Mouse (Mus musculus) kidney, adult 18-20 months (tissue): ENCODE results near the gene Vps29.

ENCODE experiments used
- DNase-seq: peaks from one replicate; pipeline ENCODE4 v3.0.0; 2021

Vps29 gene

GRCm38 (mm10) chr5:122400628-122401302, 46.6 kb downstream of the Vps29 start:
- peak; percentile 62 for DNase-seq

GRCm38 (mm10) chr5:122401303-122401640, 47.1 kb downstream of the Vps29 start:
- peak; percentile 79 for DNase-seq

- DNase-seq = no peak
Measured at GRCm38 (mm10) chr5:122402160-122402559, 48.0 kb downstream of the Vps29 start.

- no peak for DNase-seq
Measured at GRCm38 (mm10) chr5:122402772-122403171, 48.6 kb downstream of the Vps29 start.

GRCm38 (mm10) chr5:122403362-122403761, 49.2 kb downstream of the Vps29 start:
- no peak for DNase-seq

DNA sequence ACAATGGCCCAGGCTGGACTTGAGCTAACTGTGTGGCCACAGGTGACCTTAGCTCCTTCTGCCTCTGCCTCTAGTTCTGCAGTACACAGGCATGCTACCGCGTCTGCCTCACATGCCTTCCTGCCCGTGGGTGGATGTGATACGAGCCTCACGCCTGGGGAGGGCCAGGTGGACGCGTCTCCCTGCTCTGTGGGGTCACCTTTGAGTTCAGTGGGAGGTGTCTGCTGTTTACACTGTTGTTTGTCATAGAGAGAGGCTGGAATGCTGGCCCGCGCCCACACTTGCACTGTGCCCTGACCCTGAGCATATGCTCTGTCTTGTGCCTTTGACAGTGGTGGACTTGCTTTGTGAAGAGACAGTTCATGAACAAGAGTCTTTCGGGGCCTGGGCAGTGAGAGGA, 51.4 kb downstream of the Vps29 start:
- DNase-seq = no peak

GRCm38 (mm10) chr5:122409692-122410645, 55.8 kb downstream of the Vps29 start:
- no peak for DNase-seq

GRCm38 (mm10) chr5:122411892-122412291, 57.7 kb downstream of the Vps29 start:
- DNase-seq = no peak

DNA sequence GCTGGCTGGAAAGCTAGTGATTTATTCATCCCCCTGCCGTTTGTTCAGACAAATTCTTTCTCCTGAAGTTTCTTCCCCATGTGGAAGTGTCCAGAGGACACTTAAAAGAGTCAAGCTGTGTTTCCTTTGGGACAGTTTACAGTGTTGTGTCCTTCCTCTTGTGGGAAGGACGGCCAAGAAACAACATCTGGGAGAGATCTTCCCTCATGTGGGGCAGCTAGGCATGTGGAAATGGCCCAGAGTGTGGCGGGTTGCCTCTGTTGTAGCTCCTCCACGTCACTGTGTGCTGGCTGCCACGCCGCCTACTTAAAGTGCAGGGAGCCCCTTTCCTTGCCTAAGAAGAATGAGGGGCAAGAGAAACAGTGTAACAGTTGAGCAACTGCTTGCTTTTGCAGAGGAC, 58.7 kb downstream of the Vps29 start:
- DNase-seq = no peak

GRCm38 (mm10) chr5:122414351-122414750, 60.2 kb downstream of the Vps29 start:
- no peak for DNase-seq
